Mouse (Mus musculus) ovary, postnatal 36 days (tissue): Measurements from ENCODE around the gene Kif2c.

Experiments
- DNase-seq: peaks from one replicate; pipeline ENCODE4 v3.0.0; 2022; ENCODE audit warnings: low spot score, mixed read lengths

Gene Kif2c

DNA sequence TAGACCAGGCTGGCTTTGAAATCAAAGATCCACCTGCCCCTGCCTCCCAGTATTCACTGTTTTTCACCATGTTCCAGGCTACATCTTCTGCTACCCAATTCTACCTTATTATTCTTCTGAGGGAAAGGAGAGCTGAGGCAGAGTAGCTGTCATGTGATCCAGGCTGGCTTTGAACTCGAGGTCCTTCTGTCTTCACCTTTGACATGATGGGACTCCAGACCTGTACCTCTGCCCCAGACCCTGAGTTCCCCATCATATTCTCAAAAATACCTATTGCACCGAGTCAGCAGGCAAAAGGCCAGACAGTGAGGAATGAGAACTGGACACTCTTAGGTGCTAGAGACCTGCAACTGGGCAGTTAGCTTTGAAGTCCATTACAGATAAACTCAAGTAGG lies 47.8 kb downstream of the Kif2c start:
- no peak for DNase-seq

DNA sequence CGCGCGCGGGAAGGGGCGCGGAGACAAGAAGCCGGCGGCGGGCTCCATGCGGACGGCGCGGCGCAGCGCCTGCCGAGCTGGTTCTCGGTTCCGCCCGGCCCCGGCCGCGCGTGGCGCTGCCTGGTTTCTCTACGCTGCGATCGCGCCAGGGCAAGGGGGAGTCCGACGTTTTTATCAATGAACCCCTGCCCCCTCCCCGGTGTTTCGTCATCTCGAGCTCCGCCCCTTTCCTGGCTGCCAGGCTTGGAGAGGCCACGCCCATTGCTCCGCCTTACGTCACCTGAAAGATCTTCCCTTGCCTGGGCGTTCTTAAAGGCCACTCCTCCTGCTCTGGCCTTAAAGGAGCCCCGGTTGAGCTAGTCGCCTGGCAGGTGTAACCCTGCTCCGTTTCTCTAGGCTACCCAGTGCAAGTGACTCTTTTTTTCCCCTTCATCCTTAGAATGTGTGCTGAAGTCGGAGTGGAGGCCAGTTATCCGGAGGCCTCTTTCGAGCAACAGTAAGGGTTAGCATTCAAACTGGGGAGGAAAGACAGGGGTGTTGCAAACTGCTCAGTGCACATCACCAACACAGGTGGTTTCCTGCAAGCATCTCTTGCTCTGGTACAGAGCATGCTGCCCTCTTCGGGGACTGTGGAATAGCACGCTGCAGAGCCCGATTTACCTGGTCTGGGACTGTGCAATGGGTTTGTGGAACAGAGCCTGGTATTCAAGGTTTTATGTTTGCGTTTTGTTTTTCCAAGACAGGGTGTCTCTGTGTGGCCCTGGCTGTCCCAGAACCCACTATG lies 48.4 kb downstream of the Kif2c start, which contains the start of gene Plk3:
Gene Plk3, minus strand, starts transcription at position 147 of the 784 bp plus-strand sequence.
- peak; percentile 97 for DNase-seq

- DNase-seq, result no peak
Measured at GRCm38 (mm10) chr4:117133366-117133796, 49.1 kb downstream of the Kif2c start.

- no peak for DNase-seq
Measured at GRCm38 (mm10) chr4:117132794-117133143, 49.7 kb downstream of the Kif2c start.

- DNase-seq, result no peak
Measured at GRCm38 (mm10) chr4:117131890-117132793, 50.3 kb downstream of the Kif2c start.

DNA sequence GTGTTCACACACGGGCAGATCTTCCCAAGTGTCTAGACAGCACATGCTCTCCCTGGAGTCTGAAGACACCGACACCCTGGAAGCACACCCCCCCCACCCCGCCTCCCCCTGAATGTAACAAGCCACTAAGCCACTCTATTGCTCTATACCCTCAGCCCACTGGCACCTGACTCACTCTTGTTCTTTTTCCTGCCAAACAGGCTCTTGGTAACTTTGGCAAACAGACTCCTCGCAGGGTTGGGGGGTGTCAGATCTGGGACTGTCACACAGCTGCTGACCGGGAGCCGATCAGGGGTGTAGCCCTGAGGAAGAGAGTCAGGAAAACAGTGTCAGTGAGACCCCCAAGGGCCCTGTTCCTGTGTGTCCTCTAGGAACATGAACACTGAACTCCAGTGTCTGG lies 51.2 kb downstream of the Kif2c start:
- DNase-seq, result no peak

DNA sequence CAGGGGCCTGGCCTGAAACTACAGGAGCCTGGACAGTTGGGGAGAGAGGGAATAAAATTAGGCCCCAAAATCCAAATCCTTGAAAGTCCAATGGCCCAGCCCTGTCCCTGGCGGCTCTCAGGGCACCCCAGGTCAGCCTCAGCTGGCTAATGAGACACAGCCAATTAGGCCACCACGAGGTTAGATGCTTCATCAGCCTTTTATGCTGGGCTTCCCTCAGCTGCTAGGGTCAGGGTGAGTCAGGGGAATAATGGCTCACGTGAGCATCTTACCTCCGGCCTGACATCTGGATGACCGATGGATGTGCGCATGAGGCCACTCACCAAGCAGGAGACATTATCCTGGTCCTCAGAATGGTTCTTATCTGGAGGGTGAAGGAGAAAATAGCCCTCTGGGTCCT lies 51.6 kb downstream of the Kif2c start:
- DNase-seq, result no peak

DNA sequence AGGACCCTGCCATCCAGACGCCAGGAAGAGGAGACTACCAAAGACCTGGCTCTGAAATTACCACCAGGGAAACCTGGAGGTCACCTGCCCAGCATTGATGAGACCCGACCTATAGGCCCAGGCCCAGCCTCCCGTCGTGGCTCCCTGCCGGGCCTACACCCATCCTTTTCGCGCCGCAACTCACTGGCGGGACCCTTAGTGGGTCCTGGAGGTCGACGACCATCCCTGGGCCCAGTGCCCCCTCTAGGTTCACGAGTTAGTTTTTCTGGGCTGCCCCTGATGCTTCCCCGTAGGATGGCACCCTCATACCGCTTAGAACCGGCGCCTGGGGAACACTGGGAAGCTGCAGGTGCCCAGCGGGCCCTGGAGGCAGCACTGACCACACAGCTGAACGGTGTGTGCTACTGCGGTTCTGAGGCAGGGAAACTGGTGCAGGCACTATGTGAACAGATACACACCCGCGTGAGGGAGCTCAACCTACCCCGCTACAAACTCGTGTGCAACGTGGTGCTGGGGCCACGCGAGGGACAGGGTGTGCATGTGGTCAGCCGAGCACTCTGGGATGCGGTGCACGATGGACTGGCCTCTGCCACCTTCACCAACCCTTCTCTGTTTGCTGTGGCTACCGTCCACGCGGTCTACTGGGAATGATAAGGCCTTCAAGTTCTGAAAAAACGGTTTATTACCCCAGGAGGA lies 54.3 kb downstream of the Kif2c start:
- no peak for DNase-seq

DNA sequence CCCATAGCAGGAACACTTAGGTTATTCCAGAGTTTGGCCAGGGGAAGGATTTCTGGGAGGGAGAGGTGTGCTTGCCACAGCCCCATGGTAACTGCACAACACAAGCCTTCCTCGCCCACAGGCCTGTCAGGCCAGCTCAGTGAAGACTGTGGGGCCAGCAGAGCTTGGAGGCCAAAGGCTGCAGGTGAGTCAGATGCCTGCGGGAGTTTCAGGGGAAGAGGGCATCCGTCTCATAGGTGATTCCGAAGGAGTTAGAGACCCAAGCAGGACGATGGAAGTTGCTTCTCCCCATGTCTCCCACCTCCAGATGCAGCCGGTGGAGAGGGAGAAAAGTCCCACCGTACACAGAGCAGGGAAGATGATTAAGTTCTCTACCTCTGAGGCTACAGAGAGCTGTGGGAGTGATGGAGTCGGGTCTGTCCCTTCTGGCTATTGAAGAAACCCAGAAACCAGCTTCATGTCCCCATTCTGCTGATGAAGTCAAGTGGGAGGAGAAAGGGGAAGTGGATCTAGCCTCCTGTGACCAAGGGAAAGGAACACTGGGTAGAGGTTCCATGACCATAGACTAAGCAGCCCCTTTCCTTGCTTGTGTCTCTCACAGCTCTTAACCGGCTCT lies 55.7 kb downstream of the Kif2c start, which contains the start of gene Tctex1d4:
Gene Tctex1d4, plus strand, starts transcription at position 120 of the 616 bp plus-strand sequence.
- no peak for DNase-seq

- peak; percentile 59 for DNase-seq
Measured at GRCm38 (mm10) chr4:117125910-117126674, 56.3 kb downstream of the Kif2c start.

DNA sequence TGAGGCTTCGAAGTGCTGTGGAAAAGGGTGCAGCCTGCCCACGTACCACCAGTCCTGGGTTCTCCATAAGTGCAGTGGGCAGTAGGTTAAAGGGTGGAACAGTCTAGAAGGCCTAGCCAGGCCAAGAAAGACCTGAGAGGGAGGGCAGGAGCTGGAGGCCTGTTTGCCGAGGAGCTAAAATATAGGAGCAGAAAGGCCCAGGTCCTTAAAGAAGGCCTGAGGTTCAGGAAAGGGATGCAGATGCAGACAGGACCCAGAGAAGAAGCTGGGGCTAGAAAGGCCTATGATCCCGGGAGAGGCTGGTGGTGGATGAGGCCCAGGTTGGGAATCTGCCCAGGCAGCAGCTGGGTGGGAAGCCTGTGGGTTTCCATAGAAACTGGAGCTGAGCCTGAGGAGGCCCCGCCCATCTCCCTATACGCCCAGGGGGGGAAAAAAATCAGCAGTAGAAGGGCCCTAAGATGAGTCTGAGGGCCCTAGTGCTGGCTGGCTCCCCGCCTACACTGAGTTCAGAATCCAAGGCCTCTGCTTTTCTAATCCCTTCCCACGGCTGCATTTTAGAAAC lies 57.0 kb downstream of the Kif2c start, which contains the start of gene Btbd19:
Gene Btbd19, minus strand, starts transcription at position 378 of the 562 bp plus-strand sequence.
- peak; percentile 62 for DNase-seq

DNA sequence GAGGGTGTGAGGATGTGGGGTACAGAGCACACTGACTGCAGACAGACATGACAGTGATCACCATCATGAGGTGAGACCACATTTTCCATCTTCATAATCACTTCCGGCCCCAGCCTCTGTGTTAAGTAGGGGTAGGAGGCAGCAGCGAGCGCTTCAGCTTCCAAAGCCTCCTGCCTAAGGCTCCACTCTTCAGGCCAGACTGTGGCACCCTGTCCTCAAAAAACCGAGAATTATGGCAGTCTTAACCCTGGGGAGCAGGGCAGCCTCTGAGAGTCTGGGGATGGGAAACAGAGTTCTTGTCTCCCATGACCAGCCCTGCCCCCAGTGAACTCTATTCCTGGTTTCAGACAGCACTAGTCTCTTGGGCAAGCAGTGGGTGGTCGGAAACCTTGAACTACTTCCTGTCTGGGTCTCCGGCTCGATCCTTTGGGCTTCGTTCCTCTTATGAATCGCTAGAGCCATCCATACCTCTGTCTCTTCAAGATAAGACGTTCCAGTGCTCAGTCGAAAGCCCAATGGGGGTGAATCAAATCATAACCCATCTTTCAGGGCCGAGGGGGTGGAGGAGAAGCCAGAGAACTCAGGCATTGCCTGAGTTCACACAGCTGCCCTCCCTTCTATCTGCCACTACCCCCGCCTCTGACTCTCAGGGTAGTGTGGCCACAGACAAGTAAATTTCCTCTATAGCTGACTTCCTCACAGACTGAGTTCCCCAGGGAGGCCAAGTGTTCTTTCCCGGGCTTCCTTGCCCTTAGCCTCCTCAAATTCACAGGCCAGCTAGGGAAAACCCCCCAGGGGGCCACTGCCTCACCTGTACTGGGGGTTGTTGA lies 57.7 kb downstream of the Kif2c start:
- DNase-seq, result no peak

GRCm38 (mm10) chr4:117124218-117124517 lies 58.3 kb downstream of the Kif2c start:
- no peak for DNase-seq

DNA sequence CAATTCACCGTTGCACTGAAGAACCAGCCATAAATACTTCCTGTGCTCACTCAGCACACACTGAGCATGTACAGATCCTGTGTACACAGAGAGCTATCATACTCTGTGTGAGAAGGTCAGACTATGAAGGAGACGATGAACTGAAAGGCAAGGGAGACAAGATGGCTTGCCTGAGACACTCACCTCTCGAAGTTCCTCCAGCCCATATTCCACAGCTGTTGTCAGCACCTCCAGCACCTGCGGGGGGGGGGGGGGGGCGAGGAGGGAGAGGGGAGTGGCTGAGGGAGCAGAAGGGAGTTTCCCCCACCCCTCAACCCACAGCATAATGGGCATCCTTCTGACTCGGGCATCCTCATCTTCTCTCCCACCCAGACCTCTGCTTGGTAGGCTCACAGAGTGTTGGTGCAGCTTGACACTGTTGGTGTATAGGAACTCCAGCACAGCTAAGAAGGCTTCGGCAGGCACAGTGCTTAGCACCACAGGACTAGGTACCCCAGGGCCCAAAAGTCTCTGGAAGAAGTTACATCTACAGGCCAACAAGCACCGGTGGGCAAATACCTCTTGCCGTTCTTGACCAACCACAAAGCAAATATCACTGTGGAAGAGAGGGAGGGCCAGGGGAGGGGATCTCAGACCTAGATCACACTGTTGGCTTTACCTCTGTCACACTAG lies 58.8 kb downstream of the Kif2c start:
- DNase-seq, result no peak

GRCm38 (mm10) chr4:117122209-117122608 lies 60.2 kb downstream of the Kif2c start:
- no peak for DNase-seq

DNA sequence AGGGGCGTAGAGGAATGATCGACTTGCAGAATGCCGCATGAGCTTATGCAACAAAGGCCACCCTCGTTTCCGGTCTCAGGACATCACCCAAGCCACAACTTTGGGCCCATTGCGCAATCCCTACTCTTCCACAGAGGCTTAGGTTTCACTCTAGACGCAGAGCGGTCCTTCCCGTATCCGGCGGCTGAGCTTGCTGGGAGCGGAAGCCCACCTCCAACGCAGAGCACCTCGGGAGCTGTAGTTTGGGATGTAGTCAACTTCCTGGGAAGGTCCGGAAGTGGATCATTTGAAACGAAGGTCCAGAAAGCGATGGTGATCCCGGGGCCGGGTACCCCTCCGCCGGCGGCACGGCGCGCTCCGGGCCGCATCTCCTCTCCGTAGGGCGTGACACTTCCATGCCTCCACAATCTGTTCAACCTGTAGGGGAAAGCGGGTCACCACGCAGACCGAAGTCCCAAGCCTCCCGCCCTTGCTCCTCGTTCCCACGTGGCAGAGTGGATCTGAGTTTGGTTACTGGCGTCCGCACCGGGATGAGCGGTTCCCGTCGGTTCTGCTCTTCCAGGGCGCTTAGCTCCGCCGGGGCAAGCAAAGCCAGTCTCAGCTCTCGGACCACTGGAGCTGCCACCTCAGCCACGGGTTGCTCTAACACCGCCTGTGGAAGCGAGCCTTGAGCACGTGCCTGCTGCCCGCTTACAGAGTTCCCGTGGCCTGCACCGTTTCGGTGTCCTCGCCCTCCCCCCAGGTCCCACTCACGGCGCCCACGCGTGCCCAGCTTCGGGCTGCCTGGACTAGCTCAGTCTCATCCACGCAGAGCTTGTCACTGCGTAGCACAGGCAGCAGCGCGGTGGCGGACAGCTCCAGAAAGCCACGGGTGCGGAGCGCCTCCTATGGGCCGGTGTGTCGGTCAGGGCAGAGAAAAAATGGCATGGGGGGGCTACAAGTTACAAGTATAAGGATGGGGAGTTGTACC lies 61.7 kb downstream of the Kif2c start:
- DNase-seq, result peak; percentile 90

DNA sequence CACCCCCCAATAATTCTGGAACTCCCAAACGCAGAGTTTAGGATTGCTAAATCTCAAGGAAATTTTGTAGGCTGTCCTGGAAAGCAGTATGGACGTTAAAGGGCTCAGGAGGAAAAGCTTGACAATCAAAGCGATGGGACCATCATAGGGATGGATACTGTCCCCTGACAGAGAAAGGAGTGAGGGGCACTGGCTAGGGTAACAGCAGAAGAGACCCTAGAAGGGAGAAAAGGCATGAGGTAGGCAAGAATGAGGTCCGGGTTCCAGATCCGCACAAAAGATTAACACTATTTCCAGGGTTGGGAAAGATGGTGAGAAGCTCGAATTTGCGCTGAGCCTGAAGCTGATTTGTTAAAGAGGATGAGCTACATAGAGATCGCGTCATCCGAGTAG lies 62.4 kb downstream of the Kif2c start:
- no peak for DNase-seq

DNA sequence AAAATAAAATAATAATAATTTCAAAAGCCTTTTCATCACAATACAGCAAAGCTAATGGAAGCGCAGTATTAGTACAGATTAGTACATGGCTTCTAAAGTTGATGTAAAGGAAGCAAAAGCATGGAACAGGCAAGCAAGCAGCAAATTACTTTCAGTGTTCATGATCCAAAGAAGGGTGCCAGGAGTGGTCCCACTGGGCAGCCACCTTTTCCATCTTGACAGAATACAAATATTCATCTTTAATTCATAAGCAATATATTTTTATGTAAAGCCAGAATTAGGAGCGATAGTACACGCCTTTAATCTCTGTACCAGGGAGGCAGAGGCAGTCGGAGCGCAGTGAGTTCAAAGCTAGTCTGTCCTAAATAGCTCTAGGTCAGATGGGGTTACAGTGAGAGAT lies 62.8 kb downstream of the Kif2c start:
- no peak for DNase-seq
